Mouse (Mus musculus) olfactory bulb, adult 2 months (tissue): ENCODE results near the gene Kcnq5.

Source experiments
- CTCF ChIP-seq: fragments of 200-500 bp; IDR thresholded peaks from 2 replicates; pipeline ENCODE4 v1.5.1; 2012; ENCODE audit warnings: low read depth, mild to moderate bottlenecking, low read length, moderate library complexity; ENCODE audit not compliant: insufficient read depth
- POLR2A ChIP-seq: fragments of 200-500 bp; IDR thresholded peaks from 2 replicates; pipeline ENCODE4 v1.6.1; 2012; ENCODE audit warnings: mild to moderate bottlenecking, low read depth, low read length, moderate library complexity; ENCODE audit not compliant: insufficient read depth

- TF ChIP-seq POLR2A = no peak
- no peak for TF ChIP-seq CTCF
Observed at GRCm38 (mm10) chr1:21604003-21604402, 357.7 kb downstream of the Kcnq5 start.
